Mouse (Mus musculus) thymus, postnatal 25 days (tissue): ENCODE measurements around the gene Skint3.
"Not testable (repeated sequence)": the region's sequence is repeated elsewhere in the genome, so short reads cannot be mapped to it uniquely, and the experiment has no call there.

Source experiments
- DNase-seq: peaks from one replicate; pipeline ENCODE4 v3.0.0; 2022

Gene Skint3

GRCm38 (mm10) chr4:112231945-112232344 lies at the start of gene Skint3:
Gene Skint3 (plus strand): TSS chr4:112232245.
- no peak for DNase-seq

- no peak for DNase-seq
Observed at GRCm38 (mm10) chr4:112243416-112243815, 11.4 kb downstream of the Skint3 start.

DNA sequence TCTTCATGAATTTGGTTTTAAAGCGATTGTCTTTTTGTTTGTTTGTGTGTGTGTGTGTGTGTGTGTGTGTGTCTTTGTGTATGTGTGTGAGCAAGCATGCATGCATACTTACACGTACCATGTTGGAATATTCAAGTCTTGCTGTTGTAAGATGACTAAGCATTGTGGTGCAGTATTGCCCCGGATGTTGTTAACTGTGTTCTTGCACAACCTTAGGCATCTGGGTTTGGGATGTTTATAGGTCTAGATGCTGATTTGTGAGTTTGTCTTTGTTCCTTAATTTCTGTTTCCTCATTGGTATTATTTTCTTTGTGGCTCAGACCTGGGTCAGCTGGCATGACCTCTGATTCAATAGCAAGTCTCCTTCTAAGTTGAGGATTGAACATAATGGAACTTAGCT lies 11.9 kb downstream of the Skint3 start:
- no peak for DNase-seq

GRCm38 (mm10) chr4:112256022-112256421 lies 24.0 kb downstream of the Skint3 start:
- no peak for DNase-seq

- DNase-seq = no peak
Observed at GRCm38 (mm10) chr4:112287178-112287974, 55.3 kb downstream of the Skint3 start.

DNA sequence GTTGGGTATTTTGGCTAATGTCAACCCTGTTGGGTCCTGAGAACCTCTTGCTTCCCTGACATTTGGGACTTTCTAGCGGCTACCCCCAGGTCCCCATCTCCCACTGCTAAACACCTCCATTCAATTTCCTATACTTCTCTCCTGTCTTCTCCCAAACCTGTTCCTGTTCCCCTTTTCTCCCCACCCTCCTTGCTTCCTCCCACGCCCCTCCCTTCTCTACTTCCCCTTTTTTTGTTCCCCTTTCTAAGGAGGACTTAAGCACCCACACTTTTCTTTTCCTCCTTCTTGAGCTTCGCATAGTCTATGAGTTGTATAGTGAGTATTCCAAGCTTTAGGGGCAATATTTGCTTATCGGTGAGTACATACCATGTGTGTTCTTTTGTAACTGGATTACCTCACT lies 56.4 kb downstream of the Skint3 start:
- no peak for DNase-seq

GRCm38 (mm10) chr4:112302305-112302704 lies 70.3 kb downstream of the Skint3 start:
- no peak for DNase-seq

GRCm38 (mm10) chr4:112302855-112303509 lies 70.9 kb downstream of the Skint3 start:
- DNase-seq = no peak

DNA sequence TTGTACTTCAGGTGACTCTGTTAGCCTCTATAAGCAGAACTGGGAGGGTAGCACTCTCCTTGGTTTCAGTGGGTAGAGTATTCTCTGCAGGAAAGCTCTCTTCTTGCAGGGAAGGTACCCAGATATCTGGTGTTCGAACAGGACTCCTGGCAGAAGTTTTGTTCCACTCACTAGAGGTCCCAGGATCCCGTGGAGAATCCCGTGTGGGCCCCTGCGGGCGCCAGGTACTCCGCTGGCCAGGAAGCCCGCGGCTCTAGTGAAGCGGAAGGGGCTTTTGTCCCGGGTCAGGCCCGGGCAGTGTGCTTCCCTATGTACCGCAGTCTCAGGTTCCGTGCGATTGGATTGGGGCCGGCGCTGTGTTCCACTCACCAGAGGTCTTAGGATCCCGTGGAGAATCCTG lies 117.1 kb downstream of the Skint3 start:
- DNase-seq = not testable (repeated sequence)
